ENCODE assay signal across 9 mouse cellular contexts in genomic region chr11:84759478-84759986, GRCm38 (mm10). TPM values are rescaled to one million over a fixed set of nuclear protein-coding genes. Genes with fewer than 3 reads are reported as not detected.
DNase-seq lines count a peak whose midpoint lies in the region; ATAC-seq lines count a peak whose summit lies in the region.
"Had no signal": no experiment of that assay in that cellular context is flagged by ENCODE, and none has a peak within 500 bp of the region (broad histone marks: within the 10 kb centered on the region; RNA-seq: fewer than 3 reads in every experiment).

No protein-coding gene starts in this region.

- H3K36me3 ChIP-seq in heart, embryonic 12.5 days = no peaks in the 10 kb centered on the region

- H3K4me1 ChIP-seq in heart, embryonic 12.5 days (replicated peaks) = peaks cover 10% of the 10 kb centered on the region

- H3K27ac ChIP-seq in heart, embryonic 12.5 days (ENCODE audit: poor library complexity, severe bottlenecking) = no peak overlapping the region
- H3K27ac ChIP-seq: liver, embryonic 14.5 days had no signal

- 76% methylated on average over 5 of the region's 5 CpGs for WGBS in heart, embryonic 12.5 days

- no peak overlapping the region for H3K9ac ChIP-seq in heart, embryonic 12.5 days
- H3K9ac ChIP-seq: liver, embryonic 14.5 days had no signal

- DNase-seq in heart, adult 11 months = peak; percentile 95
- DNase-seq in adrenal gland, adult 18-20 months (ENCODE audit: low spot score in 2 of 2) = peak; percentile 12 to 26
- DNase-seq in cerebellum, postnatal 14 days = peak; percentile 79 to 84
- peak; percentile 45 for DNase-seq in layer of hippocampus, adult 9-11 months
- DNase-seq in urinary bladder, adult 18-20 months (ENCODE audit: low spot score in 2 of 2) = no peak
- DNase-seq in gastrocnemius, postnatal 4 days (ENCODE audit: low spot score in 2 of 2) = no peak

- peaks cover 14% of the 10 kb centered on the region for H3K27me3 ChIP-seq in heart, embryonic 12.5 days (replicated peaks)

- no peak for ATAC-seq in heart, embryonic 12.5 days (ENCODE audit: insufficient number of reproducible peaks, low FRiP score)
- ATAC-seq in megakaryocyte, adult 5-6 weeks (ENCODE audit: poor library complexity, severe bottlenecking) = no peak

- H3K4me2 ChIP-seq in heart, embryonic 12.5 days = no peak overlapping the region

- H3K9me3 ChIP-seq in heart, embryonic 12.5 days (replicated peaks) = no peaks in the 10 kb centered on the region

- H3K4me3 ChIP-seq in heart, embryonic 12.5 days = no peak overlapping the region

RNA-seq across cellular contexts. Expression of gene Mrm1, which starts 59.8 kb away (rescaled TPM):
- polyA plus RNA-seq in heart, embryonic 12.5 days (2016; fragmentation: Nextera tagmentation; extraction: Ambion mirVana) = 12.9 and 17.3 TPM in 2 replicates
- total RNA-seq in adrenal gland, adult 18-20 months (2021) = 10 to 100 TPM; 14.2 to 22.6 TPM
- 2.5 and 6.6 TPM in 2 replicates for total RNA-seq in megakaryocyte, adult 5-6 weeks (2015)
- total RNA-seq in megakaryocyte, adult 5-6 weeks (2017) = 4.2 and 5.8 TPM in 2 replicates
- total RNA-seq in gastrocnemius, postnatal 4 days (2021) = 1 to 10 TPM; 6.5 to 6.7 TPM

Comparison
In these comparisons a context has a peak if more than half of its experiments do, and no peak if none do; other contexts are left out.
1. DNase-seq: peak in heart, adult 11 months (single experiment), adrenal gland, adult 18-20 months (2 of 2), cerebellum, postnatal 14 days (2 of 2) and layer of hippocampus, adult 9-11 months (single experiment); none in urinary bladder, adult 18-20 months (0 of 2) and gastrocnemius, postnatal 4 days (0 of 2).